Mouse (Mus musculus): ENCODE measurements around the gene Cpeb1. TPM values are rescaled to one million over a fixed set of nuclear protein-coding genes. Genes with fewer than 3 reads are reported as not detected.

Cpeb1 gene
- total RNA-seq, 1 experiment, result 5.8 TPM

DNA sequence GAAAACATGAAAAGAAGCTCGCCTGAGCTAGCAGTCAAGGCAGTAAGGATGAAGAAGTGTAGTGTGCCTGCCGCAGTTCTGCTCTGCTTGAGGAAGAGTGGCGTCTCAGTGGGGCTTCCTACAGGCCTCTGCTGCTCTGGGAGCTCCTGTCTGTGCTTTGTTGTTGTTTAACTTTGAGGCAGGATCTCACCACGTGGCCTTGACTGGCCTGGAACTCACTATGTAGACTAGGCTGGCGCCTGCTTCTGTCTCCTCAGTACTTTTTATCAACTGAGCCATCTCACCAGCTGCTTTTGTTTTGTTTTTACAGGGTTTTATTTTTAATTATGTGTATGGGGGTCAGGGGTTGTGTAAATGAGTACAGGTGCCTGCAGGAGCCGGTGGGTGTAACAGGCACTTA, 157.1 kb downstream of the Cpeb1 start:
- in situ Hi-C loops (cut with MboI; ENCODE audit: low sequenced_read_pairs in 2 of 2, unreplicated experiment in 2 of 2), result no loop called here

More for the DNA sequence above, 157.1 kb downstream of the Cpeb1 start:
- Histone ChIP-seq H3K4me1 (ENCODE audit: control insufficient read depth in 2 of 2, insufficient read depth in 2 of 2, low read length in 2 of 2, poor library complexity in 1 of 2) (peaks cover 2 to 5% of the 10 kb centered on the region in 2 experiments; a peak in 1 of 4 replicates), H3K27ac (ENCODE audit: insufficient read depth, low read depth, low read length, poor library complexity, severe bottlenecking) (no peak overlapping the region), H3K9me3 (ENCODE audit: control insufficient read depth, insufficient read depth, low read depth, low read length) (no peaks in the 10 kb centered on the region), H3K9ac (ENCODE audit: insufficient read depth, low read depth, low read length, poor library complexity, severe bottlenecking) (no peak overlapping the region), H3K36me3 (ENCODE audit: control insufficient read depth, insufficient read depth, low read length, poor library complexity, severe bottlenecking) (no peaks in the 10 kb centered on the region), H3K4me3 (ENCODE audit: insufficient read depth in 1 of 2, low read depth in 1 of 2, low read length in 2 of 2, poor library complexity in 1 of 2, severe bottlenecking in 1 of 2) (no peak overlapping the region)
- TF ChIP-seq ZNF384 (IDR thresholded peaks at IDR 0.05; ENCODE audit: low read depth, low read length) (no peak), CHD2 (IDR thresholded peaks at IDR 0.05; ENCODE audit: low read depth, low read length) (no peak), MAFK (IDR thresholded peaks at IDR 0.05; ENCODE audit: insufficient read depth, low read depth, low read length) (no peak), ZC3H11A (IDR thresholded peaks at IDR 0.05; ENCODE audit: borderline replicate concordance, low read depth, low read length) (no peak), HCFC1 (IDR thresholded peaks at IDR 0.05; ENCODE audit: borderline replicate concordance, insufficient read depth, low read length) (no peak)
- no peak for DNase-seq (ENCODE audit: low read depth, low spot score)

Other genes with a start within 250 kb of the Cpeb1 start
- 1.3 and 2.2 TPM in 2 replicates for gene Pde8a, start 241.9 kb downstream of the Cpeb1 start, total RNA-seq (2012; rRNA removed)
- gene Rps17, start 110.2 kb downstream of the Cpeb1 start, total RNA-seq (2012; rRNA removed), result 3,128 and 3,434 TPM in 2 replicates
- 3.8 and 5.3 TPM in 2 replicates for gene Ap3b2, start 38.5 kb upstream of the Cpeb1 start, total RNA-seq (2012; rRNA removed)
- gene BC048679, start 42.8 kb upstream of the Cpeb1 start, total RNA-seq (2012; rRNA removed), result 0.62 TPM in 1 of 2 replicates, not detected in the other
- 0.05 and 0.09 TPM in 2 replicates for gene Fsd2, start 111.5 kb upstream of the Cpeb1 start, total RNA-seq (2012; rRNA removed)
- gene Whamm, start 115.8 kb upstream of the Cpeb1 start, total RNA-seq (2012; rRNA removed), result 10.3 and 10.7 TPM in 2 replicates